Mouse (Mus musculus) lung, postnatal 0 days (tissue): ENCODE results near the gene Scap.

Source experiments
- CTCF ChIP-seq: IDR thresholded peaks from 2 replicates; pipeline ENCODE4 v1.5.1; 2016; ENCODE audit warnings: antibody characterized with exemption, mild to moderate bottlenecking
- EP300 ChIP-seq: IDR thresholded peaks from 2 replicates; pipeline ENCODE4 v1.6.1; 2016; ENCODE audit warnings: antibody characterized with exemption, mild to moderate bottlenecking, control low read depth

- TF ChIP-seq CTCF (no peak), EP300 (no peak)
These were observed 4.9 kb upstream of the Scap start for GRCm38 (mm10) chr9:110328178-110328577.
